Comparison of ENCODE assay signal across 22 mouse cellular contexts in the genomic region with DNA sequence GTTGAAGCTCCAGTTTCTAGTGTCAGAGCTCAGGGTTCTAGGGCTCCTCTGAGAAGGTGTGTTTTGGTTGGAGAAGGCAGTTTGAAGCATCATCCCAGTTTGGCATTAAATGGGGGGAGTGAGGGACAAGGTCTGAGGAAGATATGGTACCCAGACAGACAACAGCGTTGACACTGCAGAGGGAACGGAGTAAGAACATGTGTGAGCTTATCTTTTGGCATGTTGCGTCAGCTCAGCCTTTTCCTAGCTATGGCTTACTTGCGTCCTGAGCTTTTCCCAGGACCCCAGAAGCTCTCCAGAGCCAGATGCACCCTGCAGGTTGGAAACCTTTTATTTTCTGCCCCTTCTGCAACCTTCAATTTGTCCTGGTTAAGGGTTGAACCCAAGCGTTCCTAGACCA. TPM values are rescaled to one million over a fixed set of nuclear protein-coding genes. Genes with fewer than 3 reads are reported as not detected.
"Had no signal": no experiment of that assay in that cellular context is flagged by ENCODE, and none has a peak within 500 bp of the region (broad histone marks: within the 10 kb centered on the region; RNA-seq: fewer than 3 reads in every experiment).

No protein-coding gene starts in this region.

- H3K4me2 ChIP-seq: limb, embryonic 12.5 days; limb, embryonic 15.5 days; liver, embryonic 11.5 days; lung, embryonic 14.5 days; midbrain, embryonic 13.5 days; neural tube, embryonic 12.5 days; neural tube, embryonic 15.5 days; stomach, embryonic 15.5 days had no signal

- DNase-seq: kidney, adult 8-10 months; kidney, postnatal 14 days; kidney, postnatal 4 days; left cerebral cortex, postnatal 4 days; liver, postnatal 0 days; lung, embryonic 14.5 days; lung, postnatal 10 days; lung, postnatal 4 days; spleen, adult 18-20 months; thymus, postnatal 25 days had no signal

- H3K9me3 ChIP-seq: kidney, embryonic 15.5 days; limb, embryonic 12.5 days; limb, embryonic 15.5 days; midbrain, embryonic 13.5 days; neural tube, embryonic 12.5 days; neural tube, embryonic 15.5 days; stomach, embryonic 15.5 days had no signal

- H3K9ac ChIP-seq: limb, embryonic 12.5 days; limb, embryonic 15.5 days; liver, embryonic 14.5 days; liver, postnatal 0 days; lung, embryonic 14.5 days; midbrain, embryonic 13.5 days; neural tube, embryonic 12.5 days; neural tube, embryonic 15.5 days; stomach, embryonic 15.5 days had no signal

- ATAC-seq: midbrain, embryonic 13.5 days; midbrain, embryonic 16.5 days had no signal

- H3K36me3 ChIP-seq: kidney, embryonic 15.5 days; limb, embryonic 12.5 days; limb, embryonic 15.5 days; midbrain, embryonic 13.5 days; neural tube, embryonic 12.5 days; neural tube, embryonic 15.5 days; stomach, embryonic 15.5 days had no signal

- H3K4me3 ChIP-seq: limb, embryonic 12.5 days; limb, embryonic 15.5 days; midbrain, embryonic 13.5 days; neural tube, embryonic 12.5 days; neural tube, embryonic 15.5 days; stomach, embryonic 15.5 days had no signal

- H3K27ac ChIP-seq: kidney, embryonic 15.5 days; limb, embryonic 12.5 days; limb, embryonic 15.5 days; liver, embryonic 14.5 days; midbrain, embryonic 13.5 days; neural tube, embryonic 12.5 days; neural tube, embryonic 15.5 days; stomach, embryonic 15.5 days had no signal

RNA-seq across cellular contexts. Expression of gene Soat2, which starts 4.2 kb away (rescaled TPM):
- total RNA-seq: layer of hippocampus, postnatal 14 days; left cerebral cortex, postnatal 14 days; left cerebral cortex, postnatal 4 days had no signal
- polyA plus RNA-seq: limb, embryonic 12.5 days; midbrain, embryonic 13.5 days had no signal
